Mouse (Mus musculus) heart, postnatal 25 days (tissue): ENCODE results near the gene Letmd1. TPM values are rescaled to one million over a fixed set of nuclear protein-coding genes. Genes with fewer than 3 reads are reported as not detected.
"Not testable (repeated sequence)": the region's sequence is repeated elsewhere in the genome, so short reads cannot be mapped to it uniquely, and the experiment has no call there.

ENCODE experiments used
- DNase-seq: peaks from one replicate; pipeline ENCODE4 v3.0.0; 2022; ENCODE audit warnings: low spot score
- intact Hi-C: fragments of 180-260 bp; cut with DNase I; formaldehyde crosslinking; loops from one replicate; pipeline ENCODE4 v1.15.1; 2025
- total RNA-seq, 2 experiments: library from RNA; stranded (reverse); gene quantifications; 2 replicates each; pipeline ENCODE4 v1.2.3; 2021

Letmd1 gene
- 10 to 100 TPM; 13.6 to 14.6 TPM for total RNA-seq

- intact Hi-C loops: no loop called here
- peak; percentile 85 for DNase-seq
Observed at GRCm38 (mm10) chr15:100468295-100469188, at the start of gene Letmd1. Gene Letmd1, plus strand, starts transcription at chr15:100469023.

- no peak for DNase-seq
- intact Hi-C loops: no loop called here
Observed at GRCm38 (mm10) chr15:100419311-100419710, 49.5 kb upstream of the Letmd1 start.

GRCm38 (mm10) chr15:100419901-100420745 is 48.7 kb upstream of the Letmd1 start:
- intact Hi-C loops: loop anchor here (5.0 kb wide), 1 partner anchor 37 kb away; no protein-coding TSS in a partner anchor

GRCm38 (mm10) chr15:100421059-100421757 is 47.6 kb upstream of the Letmd1 start:
- DNase-seq: peak; percentile 9

More at GRCm38 (mm10) chr15:100419901-100420745, 48.7 kb upstream of the Letmd1 start:
- no peak for DNase-seq

GRCm38 (mm10) chr15:100421758-100422197 is 47.0 kb upstream of the Letmd1 start, which contains the start of gene Gm5475:
Gene Gm5475, plus strand, starts transcription at chr15:100422147.
- intact Hi-C loops: loop anchor here (5.0 kb wide), 1 partner anchor 36 kb away; no protein-coding TSS in a partner anchor
- not testable (repeated sequence) for DNase-seq

More at GRCm38 (mm10) chr15:100421059-100421757, 47.6 kb upstream of the Letmd1 start:
- intact Hi-C loops: loop anchor here (5.0 kb wide), 1 partner anchor 36 kb away; no protein-coding TSS in a partner anchor

GRCm38 (mm10) chr15:100422476-100422875 is 46.3 kb upstream of the Letmd1 start:
- intact Hi-C loops: loop anchor here (5.0 kb wide), 1 partner anchor 35 kb away; no protein-coding TSS in a partner anchor
- DNase-seq: no peak

- DNase-seq: peak; percentile 94
- intact Hi-C loops: loop anchor here (5.0 kb wide), 1 partner anchor 34 kb away; no protein-coding TSS in a partner anchor
Observed at GRCm38 (mm10) chr15:100422899-100423860, 45.6 kb upstream of the Letmd1 start.

- DNase-seq: no peak
- intact Hi-C loops: loop anchor here (5.0 kb wide), 1 partner anchor 33 kb away; no protein-coding TSS in a partner anchor
Observed at GRCm38 (mm10) chr15:100423916-100424315, 44.9 kb upstream of the Letmd1 start.

GRCm38 (mm10) chr15:100424396-100425122 is 44.3 kb upstream of the Letmd1 start, which contains the start of gene Slc11a2:
Gene Slc11a2, minus strand, starts transcription at chr15:100425072.
- no peak for DNase-seq
- intact Hi-C loops: loop anchor here (5.0 kb wide), 1 partner anchor 33 kb away; no protein-coding TSS in a partner anchor

GRCm38 (mm10) chr15:100428296-100428905 is 40.4 kb upstream of the Letmd1 start:
- DNase-seq: no peak
- intact Hi-C loops: no loop called here

- intact Hi-C loops: no loop called here
Observed at GRCm38 (mm10) chr15:100429959-100430565, 38.8 kb upstream of the Letmd1 start.

GRCm38 (mm10) chr15:100433234-100433633 is 35.6 kb upstream of the Letmd1 start:
- intact Hi-C loops: no loop called here
- no peak for DNase-seq

More at GRCm38 (mm10) chr15:100429959-100430565, 38.8 kb upstream of the Letmd1 start:
- DNase-seq: no peak

GRCm38 (mm10) chr15:100436112-100436511 is 32.7 kb upstream of the Letmd1 start:
- intact Hi-C loops: no loop called here
- DNase-seq: no peak

GRCm38 (mm10) chr15:100436518-100436917 is 32.3 kb upstream of the Letmd1 start:
- intact Hi-C loops: no loop called here
- no peak for DNase-seq

- intact Hi-C loops: no loop called here
- peak; percentile 74 for DNase-seq
Observed at GRCm38 (mm10) chr15:100443126-100443922, 25.5 kb upstream of the Letmd1 start.

GRCm38 (mm10) chr15:100446887-100447286 is 21.9 kb upstream of the Letmd1 start:
- DNase-seq: no peak
- intact Hi-C loops: no loop called here
